Mouse (Mus musculus) liver, embryonic 16.5 days (tissue): ENCODE results near the gene Arhgef12. TPM values are rescaled to one million over a fixed set of nuclear protein-coding genes. Genes with fewer than 3 reads are reported as not detected.
"Not testable (repeated sequence)": the region's sequence is repeated elsewhere in the genome, so short reads cannot be mapped to it uniquely, and the experiment has no call there.

ENCODE experiments used
- ATAC-seq: fragments of 200-750 bp; cut with Nextera tagmentation; 2 replicates; pipeline ENCODE4 v1.8.0; 2017; ENCODE audit warnings: low read depth, mild to moderate bottlenecking, moderate number of reproducible peaks, moderate library complexity
- H3K27ac ChIP-seq: fragments of 300-500 bp; sonication (generic); 2 replicates; pipeline ENCODE4 v1.5.1; 2014; ENCODE audit warnings: mild to moderate bottlenecking, low read length
- H3K27me3 ChIP-seq: fragments of 300-500 bp; sonication (generic); 2 replicates; pipeline ENCODE4 v1.6.1; 2014; ENCODE audit warnings: low read depth, low read length, mixed read lengths; ENCODE audit not compliant: control insufficient read depth, insufficient read depth
- H3K36me3 ChIP-seq: fragments of 300-500 bp; sonication (generic); 2 replicates; pipeline ENCODE4 v1.6.1; 2014; ENCODE audit warnings: mild to moderate bottlenecking; ENCODE audit not compliant: control insufficient read depth, insufficient read depth
- H3K4me1 ChIP-seq: fragments of 300-500 bp; sonication (generic); 2 replicates; pipeline ENCODE4 v1.6.1; 2014; ENCODE audit warnings: low read depth, low read length, mixed read lengths; ENCODE audit not compliant: control insufficient read depth
- H3K4me2 ChIP-seq: fragments of 300-500 bp; sonication (generic); 2 replicates; pipeline ENCODE4 v1.6.1; 2014; ENCODE audit warnings: low read depth, low read length, mixed read lengths
- H3K4me3 ChIP-seq: fragments of 300-500 bp; sonication (generic); 2 replicates; pipeline ENCODE4 v1.5.1; 2014; ENCODE audit warnings: low read depth, mild to moderate bottlenecking, low read length
- H3K9ac ChIP-seq: fragments of 300-500 bp; sonication (generic); 2 replicates; pipeline ENCODE4 v1.6.1; 2014; ENCODE audit warnings: low read depth, low read length
- H3K9me3 ChIP-seq: fragments of 300-500 bp; sonication (generic); replicated peaks from 2 replicates; pipeline ENCODE4 v1.6.1; 2016; ENCODE audit warnings: low read length; ENCODE audit not compliant: control insufficient read depth
- WGBS: fragments of 180-500 bp; shearing (Covaris S2); extraction: QIAGEN DNeasy Blood & Tissue Kit; methylation state at CpG from one replicate; pipeline ENCODE4 v1.1.7; 2014; ENCODE audit not compliant: insufficient replicate concordance; 5-methylcytosine and 5-hydroxymethylcytosine counted together
- polyA plus RNA-seq: library from polyadenylated mRNA; unstranded; fragments of >200 nt; fragmentation: Nextera tagmentation; extraction: Ambion mirVana; gene quantifications from 2 replicates; pipeline ENCODE4 v1.2.1, GENCODE M21; 2015

The Arhgef12 gene
- polyA plus RNA-seq, 1 experiment from 2014 or later, result 7.8 TPM

DNA sequence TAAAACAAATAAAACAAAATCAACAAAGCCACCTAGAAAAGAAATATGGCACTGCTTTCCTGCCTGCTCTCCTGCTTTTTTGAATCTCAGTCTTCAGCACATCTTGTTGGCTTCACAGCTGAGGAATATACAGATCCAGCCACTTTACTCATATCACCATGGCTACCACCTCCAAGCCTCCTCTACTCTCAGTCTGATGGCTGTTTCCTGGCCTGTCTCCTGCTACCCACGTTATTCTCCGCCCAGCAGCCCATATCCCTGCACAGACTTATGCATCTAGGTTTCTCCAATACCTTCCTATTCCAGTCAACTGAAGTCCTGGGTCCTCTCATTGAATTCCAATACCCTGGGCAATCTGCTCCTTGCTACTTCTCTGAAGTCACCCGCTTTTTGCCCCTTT, 26.5 kb upstream of the Arhgef12 start:
- Histone ChIP-seq H3K27me3 (peaks cover 3% of the 10 kb centered on the region; the same call in 1 of the 2 replicates), H3K27ac (no peak overlapping the region), H3K36me3 (no peaks in the 10 kb centered on the region), H3K4me1 (peaks cover 9% of the 10 kb centered on the region), H3K4me3 (no peak overlapping the region), H3K4me2 (no peak overlapping the region), H3K9ac (no peak overlapping the region), H3K9me3 (no peaks in the 10 kb centered on the region)
- 53% methylated on average over 3 of the region's 3 CpGs for WGBS
- ATAC-seq, result no peak

GRCm38 (mm10) chr9:43132380-43132779, 25.3 kb upstream of the Arhgef12 start:
- ATAC-seq, result no peak
- H3K4me1 ChIP-seq, result peaks cover 9% of the 10 kb centered on the region
- H3K4me2 ChIP-seq, result no peak overlapping the region
- H3K4me3 ChIP-seq, result no peak overlapping the region
- no peaks in the 10 kb centered on the region; the same call in 1 of the 2 replicates for H3K27me3 ChIP-seq
- no peaks in the 10 kb centered on the region for H3K36me3 ChIP-seq
- no peak overlapping the region for H3K27ac ChIP-seq
- no peaks in the 10 kb centered on the region for H3K9me3 ChIP-seq
- H3K9ac ChIP-seq, result no peak overlapping the region
- 27% methylated on average over 4 of the region's 4 CpGs for WGBS

- H3K4me3 ChIP-seq, result no peak overlapping the region
- no peak overlapping the region for H3K9ac ChIP-seq
- H3K9me3 ChIP-seq, result no peaks in the 10 kb centered on the region
- WGBS, result 58% methylated on average over 5 of the region's 5 CpGs
- H3K36me3 ChIP-seq, result no peaks in the 10 kb centered on the region
- H3K4me2 ChIP-seq, result no peak overlapping the region
- H3K4me1 ChIP-seq, result peaks cover 9% of the 10 kb centered on the region
- no peak overlapping the region for H3K27ac ChIP-seq
- ATAC-seq, result no peak
- H3K27me3 ChIP-seq, result no peaks in the 10 kb centered on the region; the same call in 1 of the 2 replicates
Observed at GRCm38 (mm10) chr9:43131940-43132339, 24.9 kb upstream of the Arhgef12 start.

GRCm38 (mm10) chr9:43130684-43131083, 23.6 kb upstream of the Arhgef12 start:
- Histone ChIP-seq H3K27ac (no peak overlapping the region), H3K9me3 (no peaks in the 10 kb centered on the region), H3K4me3 (no peak overlapping the region), H3K27me3 (no peaks in the 10 kb centered on the region; the same call in 1 of the 2 replicates), H3K4me2 (no peak overlapping the region), H3K4me1 (peaks cover 10% of the 10 kb centered on the region), H3K36me3 (no peaks in the 10 kb centered on the region), H3K9ac (no peak overlapping the region)
- 84% methylated on average over 2 of the region's 2 CpGs for WGBS
- ATAC-seq, result no peak

DNA sequence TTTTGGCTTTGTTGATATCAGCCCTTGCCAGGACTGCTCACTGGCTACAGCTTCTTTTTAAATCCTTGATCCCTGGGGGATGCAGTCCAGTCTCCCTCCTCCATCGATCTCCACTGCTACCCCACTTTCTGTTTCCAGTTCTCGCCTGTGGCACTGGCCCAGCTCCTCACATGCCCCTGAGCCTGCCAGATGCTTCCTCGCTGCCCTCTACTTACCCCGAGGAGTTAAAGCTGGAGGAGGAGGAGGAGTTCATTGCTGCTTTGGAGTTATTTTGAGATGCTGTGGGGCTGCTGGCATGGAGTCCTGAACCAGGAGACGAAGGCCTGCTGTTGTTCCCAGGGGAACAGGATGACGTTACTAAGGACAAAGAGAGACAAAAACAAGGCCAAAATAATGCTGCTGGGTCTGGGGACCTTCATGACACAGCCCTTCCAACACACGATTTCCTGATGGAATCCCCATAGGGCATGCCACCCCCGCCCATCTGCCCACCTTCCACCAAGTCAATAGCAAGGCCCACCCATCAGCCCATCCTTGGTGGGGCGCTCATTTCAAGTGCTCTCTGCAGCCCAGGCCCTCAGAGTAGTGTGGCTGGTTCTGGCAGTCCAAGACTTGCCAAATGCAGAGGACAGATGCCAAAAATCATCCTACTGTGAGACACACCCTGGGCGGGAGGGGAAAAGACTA, 20.2 kb upstream of the Arhgef12 start:
- WGBS, result 52% methylated on average over 10 of the region's 10 CpGs
- H3K27me3 ChIP-seq, result no peaks in the 10 kb centered on the region; the same call in 1 of the 2 replicates

GRCm38 (mm10) chr9:43122379-43122778, 15.3 kb upstream of the Arhgef12 start:
- Histone ChIP-seq H3K9ac (no peak overlapping the region), H3K4me1 (peaks cover 6% of the 10 kb centered on the region), H3K36me3 (no peaks in the 10 kb centered on the region), H3K9me3 (no peaks in the 10 kb centered on the region), H3K27me3 (peaks cover 22% of the 10 kb centered on the region), H3K4me3 (no peak overlapping the region), H3K27ac (no peak overlapping the region), H3K4me2 (no peak overlapping the region)
- 26% methylated on average over 1 of the region's 1 CpGs for whole genome bisulfite sequencing
- ATAC-seq, result no peak

More for the DNA sequence above, 20.2 kb upstream of the Arhgef12 start:
- Histone ChIP-seq H3K27ac (no peak overlapping the region), H3K4me3 (no peak overlapping the region), H3K9me3 (no peaks in the 10 kb centered on the region), H3K36me3 (no peaks in the 10 kb centered on the region), H3K9ac (no peak overlapping the region), H3K4me2 (no peak overlapping the region), H3K4me1 (peaks cover 12% of the 10 kb centered on the region)
- no peak for ATAC-seq

DNA sequence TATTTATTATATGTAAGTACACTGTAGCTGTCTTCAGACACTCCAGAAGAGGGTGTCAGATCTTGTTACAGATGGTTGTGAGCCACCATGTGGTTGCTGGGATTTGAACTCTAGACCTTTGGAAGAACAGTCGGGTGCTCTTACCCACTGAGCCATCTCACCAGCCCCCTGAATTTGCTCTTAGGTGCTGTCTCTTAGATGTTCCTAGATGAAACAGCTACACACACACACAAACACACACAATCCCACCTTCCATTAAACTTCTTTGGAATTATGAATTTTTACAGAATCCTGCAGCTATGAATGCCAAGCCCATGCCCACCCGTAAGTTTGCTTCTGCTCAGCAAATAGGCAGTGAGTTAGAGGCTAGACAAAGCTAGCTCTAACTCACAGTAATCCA, 14.9 kb upstream of the Arhgef12 start:
- WGBS, result 65% methylated on average over 2 of the region's 2 CpGs
- peaks cover 22% of the 10 kb centered on the region for H3K27me3 ChIP-seq
- ATAC-seq, H3K4me3 ChIP-seq, H3K9ac ChIP-seq, H3K4me2 ChIP-seq, H3K27ac ChIP-seq, H3K4me1 ChIP-seq, H3K9me3 ChIP-seq, H3K36me3 ChIP-seq: not testable (repeated sequence)

GRCm38 (mm10) chr9:43116997-43117336, 9.9 kb upstream of the Arhgef12 start:
- H3K9me3 ChIP-seq, result no peaks in the 10 kb centered on the region
- peak overlapping the region; percentile 81 for H3K9ac ChIP-seq
- peak overlapping the region; percentile 81 for H3K4me2 ChIP-seq
- ATAC-seq, result no peak
- peaks cover 28% of the 10 kb centered on the region for H3K4me1 ChIP-seq
- no peaks in the 10 kb centered on the region for H3K36me3 ChIP-seq
- 58% methylated on average over 6 of the region's 6 CpGs for WGBS
- H3K4me3 ChIP-seq, result peak overlapping the region; percentile 71
- H3K27me3 ChIP-seq, result peaks cover 30% of the 10 kb centered on the region
- peak overlapping the region; percentile 92 for H3K27ac ChIP-seq

DNA sequence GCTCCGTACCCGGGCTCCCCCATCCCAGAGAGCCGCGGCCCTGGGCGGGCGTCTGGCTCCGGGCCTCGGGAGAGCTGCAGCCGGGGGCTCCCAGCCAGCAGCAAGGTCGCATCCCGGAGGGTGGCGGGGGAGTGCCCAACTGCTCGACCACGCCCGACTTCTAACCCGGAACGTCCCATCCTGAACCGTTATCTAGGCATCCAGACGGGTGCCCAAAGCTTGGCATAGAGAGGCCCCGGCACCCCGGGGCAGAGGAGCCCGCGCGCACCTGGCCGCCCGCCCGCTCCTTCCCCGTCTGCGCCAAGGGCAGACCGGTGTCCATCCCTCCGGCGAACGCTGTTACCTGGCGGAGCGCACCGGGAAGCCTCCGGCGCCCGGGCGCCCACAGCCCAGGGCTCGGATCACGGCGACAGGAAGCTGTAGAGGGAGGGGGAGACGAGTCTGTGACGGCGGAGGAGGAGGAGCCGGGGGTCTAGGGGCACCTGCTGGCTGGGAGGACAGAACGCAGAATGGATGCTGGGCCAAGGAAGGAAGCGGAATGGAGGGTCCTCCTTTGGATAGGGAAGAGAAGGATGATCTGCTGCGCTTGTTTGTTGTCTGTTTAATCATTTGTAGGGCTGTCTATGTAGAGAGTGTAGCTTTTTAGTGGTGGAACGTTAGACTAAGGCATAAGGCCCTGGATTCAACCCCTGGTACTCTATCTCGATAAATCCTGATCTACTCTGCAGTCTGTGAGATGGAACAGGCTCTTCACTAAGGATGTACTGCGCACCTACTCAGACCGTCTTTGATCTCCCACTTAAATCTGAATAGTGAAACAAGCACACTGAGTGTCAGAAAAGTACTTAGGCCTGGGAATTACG, 9.3 kb upstream of the Arhgef12 start, which contains the start of gene Tmem136:
Tmem136 (minus strand) TSS at position 437 of the 863 bp plus-strand sequence.
- peak within 1 kb of the TSS; percentile 81 for H3K9ac ChIP-seq
- peaks cover 28% of the 10 kb centered on the region for H3K4me1 ChIP-seq
- peak within 1 kb of the TSS; percentile 71 for H3K4me3 ChIP-seq
- peaks cover 33% of the 10 kb centered on the region for H3K27me3 ChIP-seq
- peak within 1 kb of the TSS; percentile 81 for H3K4me2 ChIP-seq
- no peaks in the 10 kb centered on the region for H3K9me3 ChIP-seq
- 6% methylated on average over 55 of the region's 55 CpGs for WGBS
- H3K36me3 ChIP-seq, result no peaks in the 10 kb centered on the region
- ATAC-seq, result peak; percentile 100
- peak within 1 kb of the TSS; percentile 92 for H3K27ac ChIP-seq
